Mouse (Mus musculus) midbrain, embryonic 14.5 days (tissue): ENCODE measurements around the gene Gm17019. TPM values are rescaled to one million over a fixed set of nuclear protein-coding genes. Genes with fewer than 3 reads are reported as not detected.
A peak's percentile ranks its signal among the peaks of the same experiment; 100 is the strongest.
"Not testable (repeated sequence)": the region's sequence is repeated elsewhere in the genome, so short reads cannot be mapped to it uniquely, and the experiment has no call there.

ENCODE experiments used
- ATAC-seq: fragments of 200-750 bp; cut with Nextera tagmentation; 2 replicates; pipeline ENCODE4 v1.8.0; 2017; ENCODE audit warnings: moderate number of reproducible peaks, moderate library complexity; ENCODE audit not compliant: low FRiP score, low TSS enrichment
- DNase-seq: peaks from one replicate; pipeline ENCODE4 v3.0.0-alpha.2; 2015
- H3K27ac ChIP-seq: fragments of 300-500 bp; sonication (generic); replicated peaks from 2 replicates; pipeline ENCODE4 v1.5.1; 2014; ENCODE audit warnings: mild to moderate bottlenecking, low read depth, low read length, moderate library complexity
- H3K27me3 ChIP-seq: fragments of 300-500 bp; sonication (generic); 2 replicates; pipeline ENCODE4 v1.6.1; 2014; ENCODE audit warnings: low read length, control low read depth, mixed read lengths; ENCODE audit not compliant: control insufficient read depth, insufficient read depth
- H3K36me3 ChIP-seq: fragments of 300-500 bp; sonication (generic); 2 replicates; pipeline ENCODE4 v1.6.1; 2014; ENCODE audit warnings: low read length, control low read depth; ENCODE audit not compliant: control insufficient read depth, insufficient read depth
- H3K4me1 ChIP-seq: fragments of 300-500 bp; sonication (generic); 2 replicates; pipeline ENCODE4 v1.6.1; 2014; ENCODE audit warnings: mild to moderate bottlenecking, antibody characterized with exemption, low read length, control low read depth; ENCODE audit not compliant: control insufficient read depth, insufficient read depth
- H3K4me2 ChIP-seq: fragments of 300-500 bp; sonication (generic); 2 replicates; pipeline ENCODE4 v1.6.1; 2014; ENCODE audit warnings: mild to moderate bottlenecking, low read length, moderate library complexity
- H3K4me3 ChIP-seq: fragments of 300-500 bp; sonication (generic); replicated peaks from 2 replicates; pipeline ENCODE4 v1.5.1; 2014; ENCODE audit warnings: low read depth, low read length
- H3K9ac ChIP-seq: fragments of 300-500 bp; sonication (generic); replicated peaks from 2 replicates; pipeline ENCODE4 v1.6.1; 2014; ENCODE audit warnings: mild to moderate bottlenecking, low read length, moderate library complexity
- H3K9me3 ChIP-seq: fragments of 300-500 bp; sonication (generic); 2 replicates; pipeline ENCODE4 v1.6.1; 2016; ENCODE audit warnings: low read length, control low read depth, mixed read lengths; ENCODE audit not compliant: control insufficient read depth
- WGBS: fragments of 180-500 bp; shearing (Covaris S2); extraction: QIAGEN DNeasy Blood & Tissue Kit; methylation state at CpG from one replicate; pipeline ENCODE4 v1.1.7; 2014; 5-methylcytosine and 5-hydroxymethylcytosine counted together
- polyA plus RNA-seq: library from polyadenylated mRNA; unstranded; fragments of >200 nt; fragmentation: Nextera tagmentation; extraction: Ambion mirVana; gene quantifications from 2 replicates; pipeline ENCODE4 v1.2.1, GENCODE M21; 2014

The Gm17019 gene
- polyA plus RNA-seq, 1 experiment from 2014 or later: not detected

- not testable (repeated sequence) for H3K4me1 ChIP-seq, H3K4me2 ChIP-seq, H3K27ac ChIP-seq, H3K4me3 ChIP-seq, H3K9ac ChIP-seq, H3K27me3 ChIP-seq, H3K36me3 ChIP-seq, DNase-seq
- peaks cover 16% of the 10 kb centered on the region for H3K9me3 ChIP-seq
- ATAC-seq: peak; percentile 50; the same call in 1 of the 2 replicates
- WGBS: 63% methylated on average over 3 of the region's 4 CpGs
These were observed 8.0 kb upstream of the Gm17019 start for GRCm38 (mm10) chr5:15040784-15041183.

GRCm38 (mm10) chr5:15039984-15040383 lies 7.2 kb upstream of the Gm17019 start:
- ATAC-seq (peak; percentile 98), DNase-seq (peak; percentile 4)
- not testable (repeated sequence) for H3K27ac ChIP-seq, H3K4me2 ChIP-seq, H3K9ac ChIP-seq, H3K4me1 ChIP-seq, H3K36me3 ChIP-seq, H3K4me3 ChIP-seq, H3K27me3 ChIP-seq
- H3K9me3 ChIP-seq: peaks cover 12% of the 10 kb centered on the region
- 83% methylated on average over 4 of the region's 4 CpGs for WGBS

- H3K9ac ChIP-seq, H3K4me2 ChIP-seq, H3K4me3 ChIP-seq, H3K27me3 ChIP-seq, H3K4me1 ChIP-seq, DNase-seq, ATAC-seq, H3K27ac ChIP-seq, H3K36me3 ChIP-seq: not testable (repeated sequence)
- WGBS: 40% methylated on average over 1 of the region's 1 CpGs
- peaks cover 25% of the 10 kb centered on the region for H3K9me3 ChIP-seq
These were observed 8.5 kb downstream of the Gm17019 start for GRCm38 (mm10) chr5:15024316-15024715.

GRCm38 (mm10) chr5:15020067-15020466 lies 12.7 kb downstream of the Gm17019 start:
- not testable (repeated sequence) for H3K4me1 ChIP-seq, H3K4me2 ChIP-seq, DNase-seq, H3K9ac ChIP-seq, H3K36me3 ChIP-seq, H3K4me3 ChIP-seq, H3K27ac ChIP-seq, H3K27me3 ChIP-seq, ATAC-seq
- 61% methylated on average over 2 of the region's 2 CpGs for WGBS
- peaks cover 19% of the 10 kb centered on the region for H3K9me3 ChIP-seq

GRCm38 (mm10) chr5:15010639-15011582 lies 21.9 kb downstream of the Gm17019 start:
- H3K36me3 ChIP-seq, H3K27me3 ChIP-seq, H3K27ac ChIP-seq, H3K9ac ChIP-seq, H3K4me3 ChIP-seq, H3K4me2 ChIP-seq, DNase-seq, H3K4me1 ChIP-seq: not testable (repeated sequence)
- 85% methylated on average over 11 of the region's 11 CpGs for WGBS
- H3K9me3 ChIP-seq: peaks cover 14% of the 10 kb centered on the region
- peak; percentile 64 for ATAC-seq

- not testable (repeated sequence) for H3K27ac ChIP-seq, H3K4me1 ChIP-seq, ATAC-seq, H3K4me3 ChIP-seq, H3K36me3 ChIP-seq, DNase-seq, H3K9ac ChIP-seq, H3K27me3 ChIP-seq, H3K4me2 ChIP-seq
- peaks cover 28% of the 10 kb centered on the region for H3K9me3 ChIP-seq
- 57% methylated on average over 3 of the region's 3 CpGs for WGBS
These were observed 25.9 kb downstream of the Gm17019 start for GRCm38 (mm10) chr5:15006907-15007306.

- not testable (repeated sequence) for ATAC-seq, H3K4me3 ChIP-seq, H3K4me2 ChIP-seq, DNase-seq, H3K27ac ChIP-seq, H3K4me1 ChIP-seq, H3K27me3 ChIP-seq, H3K9ac ChIP-seq, H3K36me3 ChIP-seq
- WGBS: 69% methylated on average over 3 of the region's 3 CpGs
- H3K9me3 ChIP-seq: peaks cover 26% of the 10 kb centered on the region
These were observed 26.5 kb downstream of the Gm17019 start for GRCm38 (mm10) chr5:15006288-15006687.

GRCm38 (mm10) chr5:15005584-15005983 lies 27.2 kb downstream of the Gm17019 start:
- not testable (repeated sequence) for H3K4me3 ChIP-seq, H3K36me3 ChIP-seq, H3K4me1 ChIP-seq, H3K9ac ChIP-seq, H3K4me2 ChIP-seq, H3K27me3 ChIP-seq, H3K27ac ChIP-seq, DNase-seq
- 64% methylated on average over 2 of the region's 4 CpGs for WGBS
- peaks cover 19% of the 10 kb centered on the region for H3K9me3 ChIP-seq
- peak; percentile 55 for ATAC-seq
